Mouse (Mus musculus) megakaryocyte, embryonic 14.5 days (primary cell): ENCODE results near the gene Ctf2.

Experiments
- FLI1 ChIP-seq: IDR thresholded peaks from 2 replicates; pipeline ENCODE4 v1.6.1; 2012; ENCODE audit warnings: low read length, inconsistent platforms, mixed read lengths
- GATA1 ChIP-seq: IDR thresholded peaks from 3 replicates; pipeline ENCODE4 v1.6.1; 2012; ENCODE audit warnings: mixed read lengths, low read length, inconsistent platforms, borderline replicate concordance

DNA sequence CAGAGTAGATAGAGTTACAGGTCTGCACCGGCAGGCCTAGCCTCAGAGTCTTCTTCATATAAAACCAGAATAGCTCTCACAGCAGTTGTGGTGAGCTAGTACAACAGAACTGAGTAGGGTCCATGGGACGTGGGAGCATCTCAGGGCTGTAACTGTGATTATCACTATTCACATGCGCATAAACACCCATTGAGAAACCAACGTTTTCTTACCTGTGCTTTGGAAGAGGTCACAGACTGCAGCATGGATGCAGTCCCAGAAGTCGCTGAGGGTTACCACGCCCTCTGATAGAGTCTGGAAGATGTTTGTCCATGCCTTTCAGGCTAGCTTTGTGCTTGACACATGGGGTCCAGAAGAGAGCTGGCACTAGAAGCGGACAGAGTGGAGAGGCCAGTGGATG is 21.8 kb upstream of the Ctf2 start:
- TF ChIP-seq GATA1 (no peak), FLI1 (no peak)
